In genomic region chr13:55472132-55473022, GRCm38 (mm10) we compare ENCODE assay signal across 8 mouse cellular contexts. TPM values are rescaled to one million over a fixed set of nuclear protein-coding genes. Genes with fewer than 3 reads are reported as not detected.
DNase-seq lines count a peak whose midpoint lies in the region; ATAC-seq and TF ChIP-seq lines count a peak whose summit lies in the region.

No protein-coding gene starts in this region.

- peak; percentile 51 for DNase-seq in lung, adult 2 months
- no peak for DNase-seq in lung, postnatal 36 days
- DNase-seq in brain, embryonic 14.5 days (ENCODE audit: low read depth): peak; percentile 89
- peak; percentile 77 for DNase-seq in induced T-regulatory cell, adult 2 months (ENCODE audit: low read depth)
- peak; percentile 75 for DNase-seq in liver, embryonic 11.5 days (ENCODE audit: low spot score)
- DNase-seq in neural tube, embryonic 11.5 days (ENCODE audit: low spot score): peak; percentile 81
- DNase-seq in thymus, postnatal 36 days: peak; percentile 48 to 60

- H3K27me3 ChIP-seq in forebrain, embryonic 12.5 days: no peaks in the 10 kb centered on the region
- peaks cover 61% of the 10 kb centered on the region for H3K27me3 ChIP-seq in liver, embryonic 11.5 days (replicated peaks; ENCODE audit: control insufficient read depth, insufficient read depth, low read length)
- H3K27me3 ChIP-seq in neural tube, embryonic 11.5 days (ENCODE audit: control insufficient read depth, insufficient read depth, low read length): no peaks in the 10 kb centered on the region

- H3K4me2 ChIP-seq in forebrain, embryonic 12.5 days: peak overlapping the region; percentile 99
- H3K4me2 ChIP-seq in liver, embryonic 11.5 days: peak overlapping the region; percentile 100
- peak overlapping the region; percentile 100 for H3K4me2 ChIP-seq in neural tube, embryonic 11.5 days (ENCODE audit: low read depth)

- TF ChIP-seq POLR2A in lung, adult 2 months (IDR thresholded peaks at IDR 0.05; ENCODE audit: borderline replicate concordance, extremely low read depth, low read depth, low read length): no peak
- TF ChIP-seq POLR2A in brain, embryonic 14.5 days (IDR thresholded peaks at IDR 0.05; ENCODE audit: borderline replicate concordance, extremely low read depth, insufficient read depth, insufficient read length, poor library complexity, severe bottlenecking): no peak

- H3K27ac ChIP-seq in forebrain, embryonic 12.5 days: peak overlapping the region; percentile 89
- H3K27ac ChIP-seq in liver, embryonic 11.5 days (ENCODE audit: low read depth, low read length): peak overlapping the region; percentile 2; the same call in 1 of the 2 replicates
- peak overlapping the region; percentile 79 for H3K27ac ChIP-seq in neural tube, embryonic 11.5 days (ENCODE audit: low read depth, low read length)

- peak overlapping the region; percentile 69 for H3K4me3 ChIP-seq in lung, adult 2 months (replicated peaks; ENCODE audit: extremely low read depth, low read depth, low read length)
- peak overlapping the region; percentile 57 for H3K4me3 ChIP-seq in forebrain, embryonic 12.5 days (replicated peaks)
- peak overlapping the region; percentile 67 for H3K4me3 ChIP-seq in liver, embryonic 11.5 days (ENCODE audit: low read depth, low read length)
- peak overlapping the region; percentile 50 for H3K4me3 ChIP-seq in neural tube, embryonic 11.5 days (ENCODE audit: low read depth, low read length)

- H3K36me3 ChIP-seq in forebrain, embryonic 12.5 days (replicated peaks): peaks cover 42% of the 10 kb centered on the region
- H3K36me3 ChIP-seq in liver, embryonic 11.5 days (ENCODE audit: control insufficient read depth, insufficient read depth, low read length): peaks cover 8% of the 10 kb centered on the region; the same call in 1 of the 2 replicates
- H3K36me3 ChIP-seq in neural tube, embryonic 11.5 days (ENCODE audit: control insufficient read depth, insufficient read depth, low read length): peaks cover 18% of the 10 kb centered on the region

- no peaks in the 10 kb centered on the region for H3K9me3 ChIP-seq in forebrain, embryonic 12.5 days
- no peaks in the 10 kb centered on the region for H3K9me3 ChIP-seq in liver, embryonic 11.5 days (ENCODE audit: control insufficient read depth, low read length)
- H3K9me3 ChIP-seq in neural tube, embryonic 11.5 days (ENCODE audit: control insufficient read depth, low read length): no peaks in the 10 kb centered on the region

- H3K4me1 ChIP-seq in lung, adult 2 months (ENCODE audit: control insufficient read depth, insufficient read depth, low read length): peaks cover 5% of the 10 kb centered on the region; the same call in 1 of the 2 replicates
- peaks cover 87% of the 10 kb centered on the region for H3K4me1 ChIP-seq in forebrain, embryonic 12.5 days
- H3K4me1 ChIP-seq in liver, embryonic 11.5 days (replicated peaks; ENCODE audit: control insufficient read depth, insufficient read depth, low read length): peaks cover 17% of the 10 kb centered on the region
- H3K4me1 ChIP-seq in neural tube, embryonic 11.5 days (ENCODE audit: control insufficient read depth, insufficient read depth, low read length): peaks cover 50% of the 10 kb centered on the region

- peak overlapping the region; percentile 79 for H3K9ac ChIP-seq in forebrain, embryonic 12.5 days
- H3K9ac ChIP-seq in liver, embryonic 11.5 days (ENCODE audit: low read depth, low read length): peak overlapping the region; percentile 62
- peak overlapping the region; percentile 72 for H3K9ac ChIP-seq in neural tube, embryonic 11.5 days (ENCODE audit: low read length)

- peak; percentile 40 for ATAC-seq in forebrain, embryonic 12.5 days (ENCODE audit: low FRiP score)
- ATAC-seq in liver, embryonic 11.5 days (replicated peaks; ENCODE audit: low FRiP score): peak; percentile 32; the same call in 1 of the 2 replicates
- ATAC-seq in neural tube, embryonic 11.5 days (ENCODE audit: insufficient read depth, low FRiP score, low TSS enrichment): peak; percentile 49

- no peak for TF ChIP-seq CTCF in lung, adult 2 months (IDR thresholded peaks at IDR 0.05; ENCODE audit: insufficient read depth, low read length)
- TF ChIP-seq CTCF in brain, embryonic 14.5 days (IDR thresholded peaks at IDR 0.05; ENCODE audit: borderline replicate concordance, extremely low read depth, insufficient read depth, insufficient read length): no peak

- WGBS in lung, adult 2 months: 1% methylated on average over 102 of the region's 103 CpGs
- WGBS in forebrain, embryonic 12.5 days: under 1% methylated on average over 97 of the region's 103 CpGs
- under 1% methylated on average over 100 of the region's 103 CpGs for WGBS in liver, embryonic 11.5 days
- under 1% methylated on average over 94 of the region's 103 CpGs for WGBS in neural tube, embryonic 11.5 days

RNA-seq across cellular contexts. Expression of gene Prr7, which starts 8.3 kb away (rescaled TPM):
- 5.6 and 9.6 TPM in 2 replicates for polyA plus RNA-seq in lung, adult 2 months (2012; rRNA removed)
- 75.5 and 77.4 TPM in 2 replicates for polyA plus RNA-seq in brain, embryonic 14.5 days (2012; rRNA removed)
- polyA plus RNA-seq in forebrain, embryonic 12.5 days (2016; fragmentation: Nextera tagmentation; extraction: Ambion mirVana): 1.7 and 2.7 TPM in 2 replicates
- polyA plus RNA-seq in liver, embryonic 11.5 days (2014; fragmentation: Nextera tagmentation; extraction: Ambion mirVana): 0.29 and 0.35 TPM in 2 replicates
- polyA plus RNA-seq in neural tube, embryonic 11.5 days (2014; fragmentation: Nextera tagmentation; extraction: Ambion mirVana): 2.2 and 2.6 TPM in 2 replicates

RNA-seq across cellular contexts. Expression of gene Dbn1, which starts 15.5 kb away (rescaled TPM):
- 20.6 and 21.6 TPM in 2 replicates for polyA plus RNA-seq in lung, adult 2 months (2012; rRNA removed)
- 809 and 867 TPM in 2 replicates for polyA plus RNA-seq in brain, embryonic 14.5 days (2012; rRNA removed)
- polyA plus RNA-seq in forebrain, embryonic 12.5 days (2016; fragmentation: Nextera tagmentation; extraction: Ambion mirVana): 591 and 654 TPM in 2 replicates
- 64.9 and 69.0 TPM in 2 replicates for polyA plus RNA-seq in liver, embryonic 11.5 days (2014; fragmentation: Nextera tagmentation; extraction: Ambion mirVana)
- 362 and 372 TPM in 2 replicates for polyA plus RNA-seq in neural tube, embryonic 11.5 days (2014; fragmentation: Nextera tagmentation; extraction: Ambion mirVana)

RNA-seq across cellular contexts. Expression of gene Grk6, which starts 27.5 kb away (rescaled TPM):
- 45.2 and 55.5 TPM in 2 replicates for polyA plus RNA-seq in lung, adult 2 months (2012; rRNA removed)
- polyA plus RNA-seq in brain, embryonic 14.5 days (2012; rRNA removed): 79.6 and 92.1 TPM in 2 replicates
- polyA plus RNA-seq in forebrain, embryonic 12.5 days (2016; fragmentation: Nextera tagmentation; extraction: Ambion mirVana): 54.2 and 58.1 TPM in 2 replicates
- polyA plus RNA-seq in liver, embryonic 11.5 days (2014; fragmentation: Nextera tagmentation; extraction: Ambion mirVana): 45.8 and 49.0 TPM in 2 replicates
- 58.1 and 59.6 TPM in 2 replicates for polyA plus RNA-seq in neural tube, embryonic 11.5 days (2014; fragmentation: Nextera tagmentation; extraction: Ambion mirVana)

RNA-seq across cellular contexts. Expression of gene Pdlim7, which starts 41.1 kb away (rescaled TPM):
- 72.1 and 80.5 TPM in 2 replicates for polyA plus RNA-seq in lung, adult 2 months (2012; rRNA removed)
- 118 and 126 TPM in 2 replicates for polyA plus RNA-seq in brain, embryonic 14.5 days (2012; rRNA removed)
- 139 and 147 TPM in 2 replicates for polyA plus RNA-seq in forebrain, embryonic 12.5 days (2016; fragmentation: Nextera tagmentation; extraction: Ambion mirVana)
- 86.4 and 94.6 TPM in 2 replicates for polyA plus RNA-seq in liver, embryonic 11.5 days (2014; fragmentation: Nextera tagmentation; extraction: Ambion mirVana)
- 165 and 172 TPM in 2 replicates for polyA plus RNA-seq in neural tube, embryonic 11.5 days (2014; fragmentation: Nextera tagmentation; extraction: Ambion mirVana)

RNA-seq across cellular contexts. Expression of gene F12, which starts 45.8 kb away (rescaled TPM):
- polyA plus RNA-seq in lung, adult 2 months (2012; rRNA removed): 0.19 and 0.36 TPM in 2 replicates
- 0.13 and 0.26 TPM in 2 replicates for polyA plus RNA-seq in brain, embryonic 14.5 days (2012; rRNA removed)
- polyA plus RNA-seq in forebrain, embryonic 12.5 days (2016; fragmentation: Nextera tagmentation; extraction: Ambion mirVana): not detected in 2 replicates
- polyA plus RNA-seq in liver, embryonic 11.5 days (2014; fragmentation: Nextera tagmentation; extraction: Ambion mirVana): 62.3 and 63.4 TPM in 2 replicates
- polyA plus RNA-seq in neural tube, embryonic 11.5 days (2014; fragmentation: Nextera tagmentation; extraction: Ambion mirVana): not detected in 2 replicates

Comparison
In these comparisons a context has a peak if more than half of its experiments do, and no peak if none do; other contexts are left out.
1. H3K27ac ChIP-seq: peak in every context shown above with its lines; median percentile 89 in forebrain, embryonic 12.5 days; 79 in neural tube, embryonic 11.5 days; 2 in liver, embryonic 11.5 days.